Mouse (Mus musculus) midbrain, embryonic 16.5 days (tissue): ENCODE data around the gene Gja3. TPM values are rescaled to one million over a fixed set of nuclear protein-coding genes. Genes with fewer than 3 reads are reported as not detected.

ENCODE experiments used
- ATAC-seq: fragments of 200-750 bp; cut with Nextera tagmentation; 2 replicates; pipeline ENCODE4 v1.8.0; 2017; ENCODE audit warnings: moderate TSS enrichment
- H3K27ac ChIP-seq: fragments of 300-500 bp; sonication (generic); 2 replicates; pipeline ENCODE4 v1.5.1; 2014; ENCODE audit warnings: mild to moderate bottlenecking, low read length, mixed read lengths
- H3K27me3 ChIP-seq: fragments of 300-500 bp; sonication (generic); 2 replicates; pipeline ENCODE4 v1.6.1; 2014; ENCODE audit warnings: low read depth, low read length, mixed read lengths; ENCODE audit not compliant: control insufficient read depth, insufficient read depth
- H3K36me3 ChIP-seq: fragments of 300-500 bp; sonication (generic); 2 replicates; pipeline ENCODE4 v1.6.1; 2014; ENCODE audit warnings: mild to moderate bottlenecking, low read length, moderate library complexity, mixed read lengths; ENCODE audit not compliant: control insufficient read depth, insufficient read depth
- H3K4me1 ChIP-seq: fragments of 300-500 bp; sonication (generic); 2 replicates; pipeline ENCODE4 v1.6.1; 2014; ENCODE audit warnings: mild to moderate bottlenecking, low read length, mixed read lengths; ENCODE audit not compliant: control insufficient read depth, insufficient read depth
- H3K4me2 ChIP-seq: fragments of 300-500 bp; sonication (generic); 2 replicates; pipeline ENCODE4 v1.6.1; 2014; ENCODE audit warnings: mild to moderate bottlenecking, low read length, mixed read lengths
- H3K4me3 ChIP-seq: fragments of 300-500 bp; sonication (generic); 2 replicates; pipeline ENCODE4 v1.5.1; 2014; ENCODE audit warnings: low read depth, mild to moderate bottlenecking, low read length, moderate library complexity, mixed read lengths
- H3K9ac ChIP-seq: fragments of 300-500 bp; sonication (generic); 2 replicates; pipeline ENCODE4 v1.6.1; 2014; ENCODE audit warnings: low read depth, low read length, mixed read lengths
- H3K9me3 ChIP-seq: fragments of 300-500 bp; sonication (generic); replicated peaks from 2 replicates; pipeline ENCODE4 v1.6.1; 2014; ENCODE audit warnings: mild to moderate bottlenecking, low read length, mixed read lengths; ENCODE audit not compliant: control insufficient read depth, poor library complexity, severe bottlenecking
- WGBS: fragments of 180-500 bp; shearing (Covaris S2); extraction: QIAGEN DNeasy Blood & Tissue Kit; methylation state at CpG from one replicate; pipeline ENCODE4 v1.1.7; 2014; 5-methylcytosine and 5-hydroxymethylcytosine counted together
- polyA plus RNA-seq: library from polyadenylated mRNA; unstranded; fragments of >200 nt; fragmentation: Nextera tagmentation; extraction: Ambion mirVana; gene quantifications from 2 replicates; pipeline ENCODE4 v1.2.1, GENCODE M21; 2015

The Gja3 gene
- polyA plus RNA-seq, 1 experiment from 2014 or later, result 0.21 TPM

DNA sequence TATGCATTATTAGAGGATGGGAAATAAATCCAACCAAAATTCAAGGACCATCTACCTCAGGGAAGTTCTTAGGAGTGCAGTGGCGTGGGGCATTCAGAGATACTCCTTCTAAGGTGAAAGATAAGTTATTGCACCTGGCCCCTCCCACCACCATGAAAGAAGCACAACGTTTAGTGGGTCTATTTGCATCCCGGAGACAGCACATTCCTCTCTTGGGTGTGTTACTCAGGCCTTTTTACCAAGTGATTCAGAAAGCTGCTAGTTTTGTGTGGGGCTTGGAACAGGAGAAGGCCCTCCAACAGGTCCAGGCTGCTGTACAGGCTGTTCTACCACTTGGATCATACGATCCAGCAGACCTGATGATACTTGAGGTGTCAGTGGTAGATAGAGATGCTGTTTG is 69.3 kb downstream of the Gja3 start:
- H3K27me3 ChIP-seq, result no peaks in the 10 kb centered on the region
- H3K9ac ChIP-seq, result no peak overlapping the region
- ATAC-seq, result no peak
- H3K4me1 ChIP-seq, result no peaks in the 10 kb centered on the region
- 81% methylated on average over 4 of the region's 4 CpGs for WGBS
- no peak overlapping the region for H3K4me2 ChIP-seq
- no peak overlapping the region for H3K27ac ChIP-seq
- H3K36me3 ChIP-seq, result no peaks in the 10 kb centered on the region
- no peak overlapping the region for H3K4me3 ChIP-seq
- H3K9me3 ChIP-seq, result no peaks in the 10 kb centered on the region

Other genes with a start within 250 kb of the Gja3 start
- gene Zmym5, start 246.4 kb downstream of the Gja3 start, polyA plus RNA-seq, result 36.4 and 38.5 TPM in 2 replicates
- 64.3 and 68.3 TPM in 2 replicates for gene Zmym2, start 171.4 kb downstream of the Gja3 start, polyA plus RNA-seq
- 10.4 and 11.0 TPM in 2 replicates for gene Gjb2, start 46.6 kb upstream of the Gja3 start, polyA plus RNA-seq
- not detected in 2 replicates for gene Gm4491, start 57.8 kb upstream of the Gja3 start, polyA plus RNA-seq
- gene Gjb6, start 75.5 kb upstream of the Gja3 start, polyA plus RNA-seq, result 15.3 and 16.0 TPM in 2 replicates